Mouse (Mus musculus) erythroblast, adult 5-6 weeks (primary cell): ENCODE measurements around the gene Ptpa. TPM values are rescaled to one million over a fixed set of nuclear protein-coding genes. Genes with fewer than 3 reads are reported as not detected.

Experiments
- ATAC-seq: replicated peaks from 2 replicates; pipeline ENCODE4 v1.8.0; 2016; ENCODE audit warnings: moderate number of reproducible peaks, mild to moderate bottlenecking, moderate TSS enrichment, inconsistent platforms; ENCODE audit not compliant: poor library complexity, low FRiP score, severe bottlenecking
- total RNA-seq, 2 experiments: library from RNA; stranded (forward) in 1 of 2; stranded (reverse) in 1 of 2; fragments of 150-400 nt in 1 of 2; fragments of 200-764, 138-1000 nt in 1 of 2; gene quantifications; 2 replicates each; pipeline versions ENCODE4 v1.2.3 to v1.2.4; 2015 to 2017; ENCODE audit warnings: low replicate concordance in 2 of 2

The Ptpa gene
- total RNA-seq, 2 experiments from 2014 or later, result 118 to 121 TPM

GRCm38 (mm10) chr2:30451525-30451924 lies 35.7 kb downstream of the Ptpa start:
- no peak for ATAC-seq

- no peak for ATAC-seq
These were observed 37.7 kb downstream of the Ptpa start for GRCm38 (mm10) chr2:30453570-30453969.

GRCm38 (mm10) chr2:30454587-30454986 lies 38.7 kb downstream of the Ptpa start:
- ATAC-seq, result no peak

- ATAC-seq, result no peak
These were observed 40.5 kb downstream of the Ptpa start for GRCm38 (mm10) chr2:30456104-30456980.

GRCm38 (mm10) chr2:30458349-30458748 lies 42.5 kb downstream of the Ptpa start:
- no peak for ATAC-seq

- no peak for ATAC-seq
These were observed 43.4 kb downstream of the Ptpa start for GRCm38 (mm10) chr2:30459241-30459640.

GRCm38 (mm10) chr2:30463341-30463761 lies 47.5 kb downstream of the Ptpa start:
- ATAC-seq, result no peak

- peak; percentile 93 for ATAC-seq
These were observed 48.1 kb downstream of the Ptpa start for GRCm38 (mm10) chr2:30463904-30464330.

GRCm38 (mm10) chr2:30464411-30464810 lies 48.6 kb downstream of the Ptpa start:
- no peak for ATAC-seq

- ATAC-seq, result no peak
These were observed 50.9 kb downstream of the Ptpa start for GRCm38 (mm10) chr2:30466787-30467186.

GRCm38 (mm10) chr2:30469009-30469408 lies 53.2 kb downstream of the Ptpa start:
- no peak for ATAC-seq

- no peak for ATAC-seq
These were observed 53.9 kb downstream of the Ptpa start for GRCm38 (mm10) chr2:30469796-30470142.

GRCm38 (mm10) chr2:30470143-30470946 lies 54.5 kb downstream of the Ptpa start:
- no peak for ATAC-seq

GRCm38 (mm10) chr2:30471051-30471450 lies 55.2 kb downstream of the Ptpa start:
- ATAC-seq, result no peak

GRCm38 (mm10) chr2:30471795-30472720 lies 56.2 kb downstream of the Ptpa start:
- ATAC-seq, result no peak

- no peak for ATAC-seq
These were observed 57.0 kb downstream of the Ptpa start for GRCm38 (mm10) chr2:30472731-30473351.

- ATAC-seq, result no peak
These were observed 57.7 kb downstream of the Ptpa start for GRCm38 (mm10) chr2:30473431-30474031.

- ATAC-seq, result no peak
These were observed 58.2 kb downstream of the Ptpa start, which contains the start of gene Ier5l for GRCm38 (mm10) chr2:30474039-30474438. Gene Ier5l (minus strand): TSS chr2:30474219.

GRCm38 (mm10) chr2:30474776-30475175 lies 58.9 kb downstream of the Ptpa start:
- no peak for ATAC-seq
